Mouse (Mus musculus): ENCODE measurements around the gene Trim13. TPM values are rescaled to one million over a fixed set of nuclear protein-coding genes. Genes with fewer than 3 reads are reported as not detected.
A peak's percentile ranks its signal among the peaks of the same experiment; 100 is the strongest.
"Not testable (repeated sequence)": the region's sequence is repeated elsewhere in the genome, so short reads cannot be mapped to it uniquely, and the experiment has no call there.

The Trim13 gene
- 10 to 100 TPM in 1 of 2 experiments, 1 to 10 TPM in 1; 7.4 to 10.7 TPM for total RNA-seq (2021)
- long read RNA-seq, experiment 1, transcript Trim13-201 (3 exons, 1,550 nt), result major isoform, 5 of 16 reads
- long read RNA-seq, experiment 1, partial matches to known transcripts, result 7 of 16 reads
- long read RNA-seq, experiment 1, other reads (novel, unspliced or antisense), result 4 of 16 reads
- long read RNA-seq, experiment 2, partial matches to known transcripts, result 1 of 5 reads
- long read RNA-seq, experiment 2, other reads (novel, unspliced or antisense), result 3 of 5 reads

GRCm38 (mm10) chr14:61597968-61598367 is at the start of gene Trim13:
Gene Trim13 (plus strand): TSS chr14:61598247.
- no peak for DNase-seq

GRCm38 (mm10) chr14:61548614-61549013 is 49.4 kb upstream of the Trim13 start:
- no peak for DNase-seq

GRCm38 (mm10) chr14:61555931-61556288 is 42.1 kb upstream of the Trim13 start:
- DNase-seq, result no peak

- DNase-seq, result peak; percentile 97
Measured at GRCm38 (mm10) chr14:61556289-61557147, 41.5 kb upstream of the Trim13 start, which contains the start of gene Spryd7. Gene Spryd7 (minus strand): TSS chr14:61556886.

GRCm38 (mm10) chr14:61558901-61559300 is 39.1 kb upstream of the Trim13 start:
- DNase-seq, result no peak

- no peak for DNase-seq
Measured at GRCm38 (mm10) chr14:61559856-61560255, 38.2 kb upstream of the Trim13 start.

- not testable (repeated sequence) for DNase-seq
Measured at GRCm38 (mm10) chr14:61566211-61566610, 31.8 kb upstream of the Trim13 start.

- DNase-seq, result no peak
Measured at GRCm38 (mm10) chr14:61569344-61569743, 28.7 kb upstream of the Trim13 start.

- DNase-seq, result peak; percentile 93
Measured at GRCm38 (mm10) chr14:61571366-61571765, 26.7 kb upstream of the Trim13 start.

- DNase-seq, result no peak
Measured at GRCm38 (mm10) chr14:61572131-61572530, 25.9 kb upstream of the Trim13 start.

- DNase-seq, result peak; percentile 45
Measured at GRCm38 (mm10) chr14:61575066-61575465, 23.0 kb upstream of the Trim13 start.

- no peak for DNase-seq
Measured at GRCm38 (mm10) chr14:61575941-61576340, 22.1 kb upstream of the Trim13 start.

GRCm38 (mm10) chr14:61589288-61590065 is 8.6 kb upstream of the Trim13 start:
- no peak for DNase-seq

- no peak for DNase-seq
Measured at GRCm38 (mm10) chr14:61596719-61597426, 1.2 kb upstream of the Trim13 start.

GRCm38 (mm10) chr14:61599057-61599806 is 1.2 kb downstream of the Trim13 start:
- peak; percentile 94 for DNase-seq

GRCm38 (mm10) chr14:61601348-61601747 is 3.3 kb downstream of the Trim13 start:
- DNase-seq, result no peak

GRCm38 (mm10) chr14:61603069-61603755 is 5.2 kb downstream of the Trim13 start:
- DNase-seq, result no peak

GRCm38 (mm10) chr14:61604081-61604480 is 6.0 kb downstream of the Trim13 start:
- no peak for DNase-seq

GRCm38 (mm10) chr14:61606088-61606487 is 8.0 kb downstream of the Trim13 start:
- not testable (repeated sequence) for DNase-seq

GRCm38 (mm10) chr14:61607157-61607556 is 9.1 kb downstream of the Trim13 start, which contains the start of gene Kcnrg:
Gene Kcnrg (plus strand): TSS chr14:61607457.
- DNase-seq, result no peak

Measured in adrenal gland, postnatal 10 days (tissue).